Mouse (Mus musculus): ENCODE data around the gene Ak2.

Gene Ak2

DNA sequence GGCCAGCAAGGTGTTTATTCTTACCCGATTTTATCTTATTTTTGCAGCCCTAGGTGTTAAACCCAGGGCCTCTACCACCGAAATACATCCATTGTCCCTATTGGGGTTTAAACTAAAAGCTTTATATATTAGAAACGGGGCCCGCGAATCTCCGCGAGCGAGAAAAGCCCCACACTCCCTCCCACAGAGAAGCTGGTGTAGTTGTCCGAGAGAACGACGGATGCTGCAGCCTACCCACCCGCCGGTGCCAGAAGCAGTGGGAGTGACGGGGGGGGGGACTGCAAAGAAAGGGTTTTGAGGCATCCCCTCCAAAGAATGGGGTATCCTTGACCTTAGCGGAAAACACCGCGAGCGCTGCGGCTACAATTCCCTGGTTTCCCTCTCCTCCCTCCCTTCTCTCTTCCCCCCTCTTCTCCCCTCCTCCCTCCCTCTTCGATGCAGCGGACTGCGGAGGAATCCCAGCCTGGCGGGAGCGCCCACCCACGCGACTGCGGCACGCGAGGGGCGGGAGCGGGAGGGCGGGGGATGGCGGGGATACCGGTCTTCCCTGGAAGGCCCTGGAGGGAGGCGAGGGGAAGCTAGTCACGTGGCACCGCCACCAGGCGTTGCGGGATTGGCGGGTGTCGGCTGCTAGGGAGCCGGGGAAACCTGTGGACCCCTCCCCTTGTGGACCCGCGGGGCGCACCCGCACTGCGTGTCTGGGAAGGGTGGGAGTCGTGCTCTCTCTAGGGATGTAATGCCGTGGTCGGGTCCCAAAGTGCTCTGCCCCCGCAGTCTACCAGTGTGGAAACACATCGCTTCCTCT is 56.9 kb downstream of the Ak2 start:
- peak; percentile 25 for DNase-seq (ENCODE audit: low spot score)

GRCm38 (mm10) chr4:129049306-129050011 is 57.7 kb downstream of the Ak2 start:
- no peak for DNase-seq (ENCODE audit: low spot score)

DNA sequence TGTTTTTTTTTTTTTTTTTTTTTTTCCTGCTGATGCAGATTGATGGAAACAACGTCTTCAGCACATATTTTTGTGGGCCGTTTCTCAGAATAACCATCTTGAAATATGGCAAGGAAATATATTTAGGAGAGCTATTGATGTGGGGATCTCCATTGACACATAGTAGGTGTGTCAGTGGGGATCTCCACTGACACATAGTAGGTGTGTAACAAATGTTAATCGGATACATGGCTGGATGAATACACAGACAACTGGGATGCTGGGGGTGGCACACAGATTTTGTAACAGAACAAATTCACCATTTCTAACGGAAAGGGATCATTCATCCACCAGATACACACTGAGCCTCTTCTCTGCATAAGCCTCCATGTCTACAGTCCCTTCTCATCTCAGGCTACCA is 58.6 kb downstream of the Ak2 start:
- DNase-seq (ENCODE audit: low spot score): no peak

- DNase-seq (ENCODE audit: low spot score): no peak
These were observed 59.2 kb downstream of the Ak2 start for GRCm38 (mm10) chr4:129050901-129051417.

DNA sequence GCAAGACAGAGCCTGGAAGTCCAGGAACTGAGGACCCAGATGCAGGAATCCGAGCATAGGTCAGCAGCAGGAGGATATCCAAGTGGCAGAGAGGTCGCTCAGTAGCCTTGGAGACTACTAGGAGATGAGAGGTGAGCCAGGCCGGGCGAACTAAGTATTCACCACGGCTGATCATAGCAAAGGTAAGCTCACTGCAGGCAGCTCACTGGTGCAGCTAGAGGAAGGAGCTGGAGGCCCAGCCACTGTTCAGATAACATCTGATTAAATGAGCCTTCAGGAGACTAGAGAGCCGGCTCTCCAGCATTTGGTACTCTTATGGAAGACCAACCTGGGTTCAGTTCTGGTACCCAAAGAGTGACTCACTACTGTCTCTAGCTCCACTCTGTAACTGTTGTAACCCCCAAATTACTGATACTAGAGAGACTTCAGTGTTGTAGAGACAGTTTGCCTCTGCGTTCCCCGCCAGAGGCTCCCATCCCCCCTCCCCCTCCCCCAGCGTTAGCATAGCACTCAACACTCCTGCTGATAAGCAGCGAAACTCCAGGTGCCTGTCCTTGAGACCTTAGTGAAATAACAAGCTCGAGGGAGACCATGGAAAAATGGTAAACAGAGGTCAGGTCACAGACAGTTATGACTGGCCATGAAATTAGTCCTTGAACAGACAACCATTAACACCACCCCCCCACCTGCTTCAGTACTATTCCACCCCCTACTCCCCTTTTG is 59.9 kb downstream of the Ak2 start:
- no peak for DNase-seq (ENCODE audit: low spot score)

GRCm38 (mm10) chr4:129054757-129055156 is 63.0 kb downstream of the Ak2 start:
- DNase-seq (ENCODE audit: low spot score): no peak

- no peak for DNase-seq (ENCODE audit: low spot score)
These were observed 63.8 kb downstream of the Ak2 start for GRCm38 (mm10) chr4:129055562-129055961.

- peak; percentile 86 for DNase-seq (ENCODE audit: low spot score)
These were observed 65.9 kb downstream of the Ak2 start for GRCm38 (mm10) chr4:129057533-129058206.

- DNase-seq (ENCODE audit: low spot score): no peak
These were observed 66.7 kb downstream of the Ak2 start, which contains the start of gene Rnf19b for GRCm38 (mm10) chr4:129058207-129059092. Gene Rnf19b, plus strand, starts transcription at chr4:129058271.

DNA sequence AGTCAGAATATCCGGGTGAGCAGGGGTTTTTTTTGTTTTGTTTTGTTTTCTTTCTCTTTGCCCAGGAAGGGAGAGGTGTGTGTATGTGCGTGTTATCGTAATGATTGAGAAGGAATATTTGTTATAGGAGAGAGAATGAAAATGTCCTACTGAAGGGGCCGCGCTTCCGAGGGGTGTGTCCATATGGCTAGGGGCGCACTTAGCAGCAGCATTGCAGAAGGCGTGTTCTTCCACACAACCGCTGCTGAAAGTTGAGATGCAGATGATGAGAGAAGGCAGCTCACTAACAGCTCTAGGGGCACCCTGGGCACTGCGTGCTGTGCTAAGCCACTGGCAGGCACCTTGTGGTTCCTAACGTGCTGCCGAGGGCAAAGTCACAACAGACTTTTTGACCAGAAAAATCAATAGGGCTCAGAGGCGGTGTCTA is 67.4 kb downstream of the Ak2 start:
- DNase-seq (ENCODE audit: low spot score): no peak

DNA sequence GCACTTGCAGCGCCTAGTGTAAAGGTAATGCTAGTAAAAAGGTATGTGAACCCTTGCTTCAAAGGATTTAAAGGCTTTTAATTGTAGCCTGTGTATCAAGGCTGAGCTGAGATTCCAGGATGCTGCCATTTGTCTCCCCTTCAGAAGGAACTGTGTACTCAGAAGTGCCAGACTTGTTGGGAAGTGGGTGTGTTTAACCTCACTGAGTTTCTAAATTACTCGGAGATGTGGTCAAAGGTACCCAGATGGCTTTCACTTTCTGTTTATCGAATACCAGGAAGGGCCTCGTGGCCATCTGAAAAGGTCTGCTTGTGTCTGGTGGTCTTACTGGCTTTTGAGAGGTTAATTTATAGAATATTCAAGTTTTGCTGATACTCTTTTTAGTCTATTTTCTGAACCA is 68.2 kb downstream of the Ak2 start:
- no peak for DNase-seq (ENCODE audit: low spot score)
